Mouse (Mus musculus) bone marrow macrophage, adult 2 months (primary cell): ENCODE data around the gene Ptprm. TPM values are rescaled to one million over a fixed set of nuclear protein-coding genes. Genes with fewer than 3 reads are reported as not detected.

Experiments
- H3K27ac ChIP-seq: 2 replicates; pipeline ENCODE4 v1.5.1; 2012; ENCODE audit warnings: low read depth, low read length; ENCODE audit not compliant: insufficient read depth
- H3K4me1 ChIP-seq: 2 replicates; pipeline ENCODE4 v1.6.1; 2012; ENCODE audit warnings: low read length; ENCODE audit not compliant: control insufficient read depth, insufficient read depth
- H3K4me3 ChIP-seq: 2 replicates; pipeline ENCODE4 v1.5.1; 2012; ENCODE audit warnings: mild to moderate bottlenecking, low read length, moderate library complexity; ENCODE audit not compliant: insufficient read depth
- CTCF ChIP-seq: IDR thresholded peaks from 2 replicates; pipeline ENCODE4 v1.5.1; 2012; ENCODE audit warnings: low read depth, mild to moderate bottlenecking, low read length, moderate library complexity
- POLR2A ChIP-seq: IDR thresholded peaks from 2 replicates; pipeline ENCODE4 v1.6.1; 2012; ENCODE audit warnings: mild to moderate bottlenecking, low read depth, low read length, borderline replicate concordance
- polyA plus RNA-seq: library from polyadenylated mRNA; stranded (reverse); fragments of >200 nt; gene quantifications from 2 replicates; pipeline ENCODE4 v1.2.4, GENCODE M21; 2012; ENCODE audit not compliant: missing spikeins, insufficient read depth, insufficient read length

Gene Ptprm
- polyA plus RNA-seq, 1 experiment, result 0.34 TPM

GRCm38 (mm10) chr17:67264716-67265115 is 89.5 kb downstream of the Ptprm start:
- Histone ChIP-seq H3K4me1 (no peaks in the 10 kb centered on the region), H3K4me3 (no peak overlapping the region), H3K27ac (no peak overlapping the region)
- no peak for TF ChIP-seq POLR2A
- no peak for TF ChIP-seq CTCF

DNA sequence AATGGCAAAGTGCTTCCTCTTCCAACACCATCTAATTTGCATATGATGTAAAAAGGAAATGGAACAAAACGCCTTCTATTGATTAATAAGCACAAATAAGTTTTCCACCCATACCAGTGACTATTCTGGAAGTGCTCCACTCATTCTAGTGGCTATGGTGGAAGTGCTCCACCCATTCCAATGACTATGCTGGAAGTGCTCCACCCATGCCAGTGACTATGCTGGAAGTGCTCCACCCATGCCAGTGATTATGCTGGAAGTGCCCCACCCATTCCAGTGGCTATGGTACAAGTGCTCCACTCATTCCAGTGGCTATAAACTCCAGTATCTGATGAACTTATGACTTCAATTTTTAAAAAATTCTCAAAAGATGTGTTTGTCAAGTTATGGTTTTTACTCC is 91.2 kb downstream of the Ptprm start:
- no peak for TF ChIP-seq POLR2A
- no peak for TF ChIP-seq CTCF
- Histone ChIP-seq H3K4me3 (no peak overlapping the region), H3K4me1 (no peaks in the 10 kb centered on the region), H3K27ac (no peak overlapping the region)

GRCm38 (mm10) chr17:67260016-67260415 is 94.2 kb downstream of the Ptprm start:
- no peak for TF ChIP-seq CTCF
- no peak for TF ChIP-seq POLR2A
- Histone ChIP-seq H3K27ac (no peak overlapping the region), H3K4me3 (no peak overlapping the region), H3K4me1 (no peaks in the 10 kb centered on the region)

DNA sequence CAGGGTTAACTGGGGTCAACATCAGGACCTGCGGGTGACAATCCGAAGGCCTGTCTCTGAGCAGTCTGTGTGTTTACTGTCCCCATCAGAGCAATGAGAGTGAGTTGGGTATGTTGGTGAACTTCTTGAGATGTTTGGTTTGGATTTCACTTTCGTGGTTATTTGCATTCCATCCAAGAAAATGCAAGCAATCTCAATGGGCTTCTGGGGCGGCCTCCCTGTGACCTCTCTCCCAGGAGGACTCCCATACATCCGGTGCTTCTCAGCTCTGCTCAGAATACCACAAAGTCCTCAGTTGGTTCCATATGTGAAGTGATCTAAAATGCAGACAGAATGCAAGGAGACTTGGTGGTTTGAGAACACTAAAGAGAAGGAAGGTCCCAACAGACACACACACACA is 96.5 kb downstream of the Ptprm start:
- H3K4me1 ChIP-seq, result no peaks in the 10 kb centered on the region
- H3K4me3 ChIP-seq, result no peak overlapping the region
- H3K27ac ChIP-seq, result no peak overlapping the region
- no peak for TF ChIP-seq CTCF
- no peak for TF ChIP-seq POLR2A

DNA sequence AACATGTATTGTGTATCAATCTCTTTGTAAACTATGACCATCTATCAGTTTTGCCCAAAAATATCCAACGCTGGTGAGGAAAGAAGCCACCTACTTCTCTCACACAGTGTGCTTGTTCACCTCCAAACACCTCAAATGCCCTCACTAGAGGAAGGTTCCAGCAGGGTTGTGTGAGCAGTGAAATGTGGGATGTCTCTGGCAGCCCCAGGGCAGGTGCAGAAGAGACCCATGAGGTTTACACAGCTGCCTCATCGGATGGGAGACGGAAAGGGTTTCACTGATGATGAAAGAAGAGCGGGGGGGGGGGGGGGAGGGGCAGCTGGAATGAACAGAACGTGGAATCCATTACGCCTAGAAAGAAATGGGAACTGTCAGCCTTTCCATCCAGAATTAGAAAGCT is 98.1 kb downstream of the Ptprm start:
- no peaks in the 10 kb centered on the region for H3K4me1 ChIP-seq
- H3K27ac ChIP-seq, result no peak overlapping the region
- TF ChIP-seq POLR2A, result no peak
- TF ChIP-seq CTCF, result no peak
- no peak overlapping the region for H3K4me3 ChIP-seq

GRCm38 (mm10) chr17:67253445-67253844 is 100.8 kb downstream of the Ptprm start:
- no peaks in the 10 kb centered on the region for H3K4me1 ChIP-seq
- H3K27ac ChIP-seq, result no peak overlapping the region
- no peak for TF ChIP-seq CTCF
- no peak for TF ChIP-seq POLR2A
- no peak overlapping the region for H3K4me3 ChIP-seq

DNA sequence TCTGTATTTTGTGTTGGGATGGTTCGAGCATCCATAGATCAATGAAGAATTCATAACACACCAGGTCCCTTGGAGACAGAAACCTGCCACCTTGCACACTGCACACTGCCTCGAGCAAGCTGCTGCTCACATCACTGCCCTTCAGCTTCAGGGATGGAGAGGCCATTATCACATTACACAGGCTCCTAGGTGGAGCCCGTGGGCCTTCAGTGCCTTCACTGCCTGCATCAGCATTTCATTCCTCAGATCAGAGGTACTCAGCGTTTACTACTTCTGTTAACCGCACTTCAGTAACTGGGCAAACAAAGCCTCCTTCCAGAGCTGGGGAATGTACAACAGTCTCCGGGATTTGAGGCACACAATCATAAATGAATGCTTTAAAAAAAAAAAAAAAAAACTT is 101.3 kb downstream of the Ptprm start:
- TF ChIP-seq CTCF, result no peak
- no peak for TF ChIP-seq POLR2A
- H3K27ac ChIP-seq, result no peak overlapping the region
- no peak overlapping the region for H3K4me3 ChIP-seq
- H3K4me1 ChIP-seq, result no peaks in the 10 kb centered on the region

DNA sequence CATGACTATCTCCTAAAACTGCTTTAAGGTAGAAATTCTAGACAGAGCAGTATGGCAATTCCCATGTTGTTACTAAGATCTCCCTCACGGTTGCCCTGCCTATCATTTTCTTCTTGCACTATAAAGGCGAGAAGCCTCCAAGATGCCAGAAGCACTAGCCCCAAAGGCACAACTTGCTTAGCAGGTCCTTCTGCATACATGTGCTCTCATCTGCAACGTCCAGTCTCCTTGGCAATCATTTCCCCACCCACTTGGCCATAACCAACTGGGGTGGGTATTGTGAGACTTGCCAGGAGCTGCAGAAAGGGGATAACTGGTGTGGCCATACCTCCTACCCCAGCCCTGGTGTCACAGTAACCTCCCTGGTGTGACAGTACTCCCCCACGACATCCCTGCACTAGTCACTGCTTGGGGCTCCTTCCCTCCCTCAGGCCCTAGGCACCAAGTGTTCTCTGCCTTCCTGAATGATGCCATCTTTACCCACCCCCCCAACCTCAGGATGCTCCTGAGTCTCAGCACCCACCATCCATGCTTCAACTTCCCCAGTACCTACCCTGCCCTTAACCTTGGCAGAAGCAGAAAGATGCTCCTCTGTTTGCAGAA is 108.9 kb downstream of the Ptprm start:
- no peak for TF ChIP-seq POLR2A
- no peak for TF ChIP-seq CTCF
- Histone ChIP-seq H3K27ac (no peak overlapping the region), H3K4me3 (no peak overlapping the region), H3K4me1 (no peaks in the 10 kb centered on the region)

DNA sequence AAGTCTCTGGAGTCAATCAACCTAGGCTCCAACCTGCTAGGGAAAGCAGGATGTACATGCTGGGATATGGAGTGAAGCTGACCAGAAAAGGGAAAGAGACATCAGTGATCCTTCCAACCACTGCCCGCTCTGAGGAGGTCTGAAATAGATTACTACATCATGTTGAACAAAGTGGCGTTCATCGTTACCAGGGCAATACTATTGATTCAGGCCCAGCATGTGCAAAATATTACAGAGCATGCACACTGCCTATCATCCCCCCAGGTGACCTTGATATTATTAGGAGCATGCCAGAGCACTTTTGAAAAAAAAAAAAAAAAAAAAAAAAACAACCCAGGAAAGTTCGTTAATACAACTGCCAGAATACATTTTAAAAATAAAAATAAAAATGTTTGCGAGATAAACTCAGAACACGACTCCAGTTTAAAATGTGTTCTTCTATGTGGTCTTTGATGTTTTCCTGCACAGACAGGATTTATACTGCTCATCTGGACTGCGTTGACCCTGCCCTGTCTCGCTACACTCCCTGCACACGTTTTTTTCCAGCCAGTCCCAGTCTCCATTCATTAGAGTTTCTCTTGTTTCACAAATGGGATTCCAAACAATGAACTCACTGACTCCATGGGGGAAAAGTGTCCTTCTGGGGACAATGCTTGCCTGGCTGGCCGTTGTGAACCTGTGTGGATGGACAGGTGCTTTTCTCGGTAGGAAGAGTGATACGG is 111.3 kb downstream of the Ptprm start:
- H3K27ac ChIP-seq, result no peak overlapping the region
- TF ChIP-seq POLR2A (no peak), CTCF (no peak)
- no peaks in the 10 kb centered on the region for H3K4me1 ChIP-seq
- no peak overlapping the region for H3K4me3 ChIP-seq

DNA sequence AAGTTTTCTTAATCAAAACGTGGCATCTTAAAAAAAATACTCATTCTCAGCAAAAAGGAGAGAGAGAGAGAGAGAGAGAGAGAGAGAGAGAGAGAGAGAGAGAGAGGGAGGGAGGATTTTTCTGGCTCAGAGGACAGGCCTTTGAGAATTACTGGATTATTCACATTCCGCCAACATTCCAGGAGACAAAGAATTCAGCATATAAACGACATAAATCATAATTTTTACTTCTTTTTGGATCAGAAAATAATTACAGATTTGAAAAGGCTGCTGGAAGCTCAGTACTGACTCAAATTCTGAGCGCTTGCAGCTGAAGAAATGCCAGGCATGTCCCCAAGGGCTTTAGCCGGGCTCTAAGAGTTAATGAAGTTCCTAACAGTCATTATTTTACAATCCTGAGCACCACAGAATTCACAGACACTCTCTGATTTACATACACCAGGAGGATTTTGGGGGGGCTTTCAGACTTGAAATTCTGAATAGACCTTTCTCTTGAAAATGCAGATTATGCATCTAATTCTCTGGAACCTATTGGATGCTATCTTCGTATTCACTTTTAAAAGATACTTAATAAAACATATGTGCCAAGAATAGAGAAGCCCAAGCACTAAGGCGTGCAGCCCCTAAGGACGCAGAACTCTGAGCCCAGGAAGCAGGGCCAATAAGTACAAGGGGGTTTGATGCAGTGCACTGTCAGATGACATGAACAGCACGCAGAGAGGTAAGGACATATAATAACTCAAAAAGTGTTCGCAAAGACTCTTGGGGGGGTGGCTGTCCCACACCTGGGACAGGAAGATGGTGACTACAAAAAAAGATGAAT is 112.1 kb downstream of the Ptprm start:
- no peak overlapping the region for H3K4me3 ChIP-seq
- TF ChIP-seq POLR2A (no peak), CTCF (no peak)
- no peak overlapping the region for H3K27ac ChIP-seq
- H3K4me1 ChIP-seq, result no peaks in the 10 kb centered on the region
